Mouse (Mus musculus) limb, embryonic 12.5 days (tissue): ENCODE results near the gene Dnajc14. TPM values are rescaled to one million over a fixed set of nuclear protein-coding genes. Genes with fewer than 3 reads are reported as not detected.

Experiments
- ATAC-seq: fragments of 200-750 bp; cut with Nextera tagmentation; 2 replicates; pipeline ENCODE4 v1.8.0; 2017; ENCODE audit warnings: low read depth, moderate TSS enrichment; ENCODE audit not compliant: insufficient number of reproducible peaks, insufficient read depth, low FRiP score, low TSS enrichment
- H3K27ac ChIP-seq: fragments of 300-500 bp; sonication (generic); 2 replicates; pipeline ENCODE4 v1.5.1; 2016; ENCODE audit warnings: mild to moderate bottlenecking, moderate library complexity
- H3K27me3 ChIP-seq: fragments of 300-500 bp; sonication (generic); 2 replicates; pipeline ENCODE4 v1.6.1; 2016; ENCODE audit warnings: mild to moderate bottlenecking, moderate library complexity
- H3K36me3 ChIP-seq: fragments of 300-500 bp; sonication (generic); 2 replicates; pipeline ENCODE4 v1.6.1; 2016; ENCODE audit warnings: mild to moderate bottlenecking, moderate library complexity
- H3K4me1 ChIP-seq: fragments of 300-500 bp; sonication (generic); replicated peaks from 2 replicates; pipeline ENCODE4 v1.6.1; 2016
- H3K4me2 ChIP-seq: fragments of 300-500 bp; sonication (generic); 2 replicates; pipeline ENCODE4 v1.6.1; 2016; ENCODE audit warnings: mild to moderate bottlenecking, moderate library complexity
- H3K4me3 ChIP-seq: fragments of 300-500 bp; sonication (generic); replicated peaks from 2 replicates; pipeline ENCODE4 v1.5.1; 2016; ENCODE audit warnings: mild to moderate bottlenecking
- H3K9ac ChIP-seq: fragments of 300-500 bp; sonication (generic); replicated peaks from 2 replicates; pipeline ENCODE4 v1.6.1; 2016; ENCODE audit warnings: mild to moderate bottlenecking, moderate library complexity
- H3K9me3 ChIP-seq: fragments of 300-500 bp; sonication (generic); 2 replicates; pipeline ENCODE4 v1.6.1; 2016; ENCODE audit warnings: mild to moderate bottlenecking, moderate library complexity
- WGBS: fragments of 180-500 bp; shearing (Covaris S2); methylation state at CpG from one replicate; pipeline ENCODE4 v1.1.7; 2016; 5-methylcytosine and 5-hydroxymethylcytosine counted together
- polyA plus RNA-seq: library from polyadenylated mRNA; unstranded; fragments of >200 nt; fragmentation: Nextera tagmentation; extraction: Ambion mirVana; gene quantifications from 2 replicates; pipeline ENCODE4 v1.2.1, GENCODE M21; 2016

Dnajc14 gene
- polyA plus RNA-seq, 1 experiment from 2014 or later: 56.4 TPM

DNA sequence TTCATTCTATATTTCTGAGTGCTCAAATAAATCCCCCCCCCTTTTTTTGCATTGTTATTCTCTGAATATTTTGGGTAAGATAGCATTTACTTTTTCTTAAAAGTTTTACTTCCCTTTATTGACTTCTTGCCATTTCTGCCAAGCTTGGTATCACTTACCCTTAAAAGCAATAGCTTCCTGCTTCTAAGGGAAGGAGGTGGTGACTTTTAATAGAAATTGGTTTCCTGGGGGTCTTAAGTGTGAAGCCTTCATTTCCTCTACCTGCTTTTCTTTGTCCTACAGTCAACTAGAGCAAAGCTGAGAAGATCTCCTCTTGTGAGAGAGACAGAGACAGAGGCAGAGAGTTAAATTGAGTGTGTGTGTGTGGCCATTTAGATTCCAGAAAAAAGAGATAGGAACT is 57.3 kb downstream of the Dnajc14 start:
- Histone ChIP-seq H3K36me3 (peaks cover 61% of the 10 kb centered on the region), H3K4me2 (no peak overlapping the region), H3K27me3 (no peaks in the 10 kb centered on the region), H3K9ac (no peak overlapping the region), H3K9me3 (no peaks in the 10 kb centered on the region), H3K4me3 (no peak overlapping the region), H3K4me1 (no peaks in the 10 kb centered on the region), H3K27ac (no peak overlapping the region)
- no peak for ATAC-seq

DNA sequence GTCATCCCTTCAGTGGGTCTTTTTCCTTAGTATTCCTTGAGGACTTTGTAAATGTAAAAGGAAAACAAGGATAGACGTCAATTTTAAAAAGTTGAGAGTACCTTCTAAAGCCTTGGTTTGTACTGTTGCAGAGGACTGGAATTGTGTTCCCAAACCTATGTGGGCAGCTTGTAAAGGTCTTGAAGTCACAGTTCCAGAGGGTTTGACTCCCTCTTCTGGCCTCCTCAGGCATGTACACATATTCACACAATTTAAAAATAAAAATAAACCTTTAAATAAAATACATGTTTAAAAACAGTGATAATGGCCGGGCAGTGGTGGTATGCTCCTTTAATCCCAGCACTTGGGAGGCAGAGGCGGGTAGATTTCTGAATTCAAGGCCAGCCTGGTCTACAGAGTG is 62.2 kb downstream of the Dnajc14 start:
- Histone ChIP-seq H3K4me1 (no peaks in the 10 kb centered on the region), H3K4me2 (no peak overlapping the region), H3K27me3 (no peaks in the 10 kb centered on the region), H3K9ac (no peak overlapping the region), H3K27ac (no peak overlapping the region), H3K36me3 (peaks cover 53% of the 10 kb centered on the region), H3K4me3 (no peak overlapping the region), H3K9me3 (no peaks in the 10 kb centered on the region)
- ATAC-seq: no peak
- 88% methylated on average over 3 of the region's 3 CpGs for WGBS

DNA sequence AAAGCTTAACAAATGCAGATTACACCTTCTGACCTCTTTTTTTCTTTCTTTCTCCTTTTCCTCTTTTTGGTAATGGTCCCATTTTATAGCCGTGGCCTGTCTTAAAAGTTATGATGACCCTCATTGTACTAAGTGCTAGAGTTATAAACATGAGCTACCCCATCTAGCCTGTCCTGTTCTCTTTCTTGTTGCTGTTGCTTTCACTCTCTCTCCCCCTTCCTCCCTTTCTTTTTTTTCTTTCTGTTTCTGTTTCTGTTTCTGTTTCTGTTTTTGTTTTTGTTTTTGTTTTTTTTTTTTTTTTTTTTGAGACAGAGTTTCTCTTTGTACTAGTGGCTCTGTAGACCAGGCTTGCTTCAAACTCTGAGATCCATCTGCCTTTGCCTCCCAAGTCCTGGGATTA is 62.7 kb downstream of the Dnajc14 start:
- no peaks in the 10 kb centered on the region for H3K4me1 ChIP-seq
- no peak for ATAC-seq
- no peak overlapping the region for H3K9ac ChIP-seq
- no peak overlapping the region for H3K27ac ChIP-seq
- H3K36me3 ChIP-seq: peaks cover 54% of the 10 kb centered on the region
- WGBS: 100% methylated on average over 1 of the region's 1 CpGs
- no peak overlapping the region for H3K4me3 ChIP-seq
- no peaks in the 10 kb centered on the region for H3K27me3 ChIP-seq
- H3K4me2 ChIP-seq: no peak overlapping the region
- H3K9me3 ChIP-seq: no peaks in the 10 kb centered on the region

Other genes starting within 250 kb of the Dnajc14 start
- gene Pa2g4, start 238.1 kb upstream of the Dnajc14 start, polyA plus RNA-seq: 199 and 206 TPM in 2 replicates
- 15.4 and 16.6 TPM in 2 replicates for gene Erbb3, start 214.4 kb upstream of the Dnajc14 start, polyA plus RNA-seq
- 753 and 757 TPM in 2 replicates for gene Rps26, start 177.3 kb upstream of the Dnajc14 start, polyA plus RNA-seq
- 3.4 and 4.0 TPM in 2 replicates for gene Ikzf4, start 158.1 kb upstream of the Dnajc14 start, polyA plus RNA-seq
- gene Suox, start 130.0 kb upstream of the Dnajc14 start, polyA plus RNA-seq: 14.7 and 16.7 TPM in 2 replicates
- gene Rab5b, start 107.8 kb upstream of the Dnajc14 start, polyA plus RNA-seq: 72.7 and 78.2 TPM in 2 replicates
- gene Pmel, start 99.9 kb upstream of the Dnajc14 start, polyA plus RNA-seq: 0.71 and 1.2 TPM in 2 replicates
- 147 and 161 TPM in 2 replicates for gene Cdk2, start 99.0 kb upstream of the Dnajc14 start, polyA plus RNA-seq
- gene Dgka, start 59.2 kb upstream of the Dnajc14 start, polyA plus RNA-seq: 8.4 and 8.9 TPM in 2 replicates
- gene Pym1, start 56.2 kb upstream of the Dnajc14 start, polyA plus RNA-seq: 54.2 and 55.2 TPM in 2 replicates
- gene Mmp19, start 13.2 kb upstream of the Dnajc14 start, polyA plus RNA-seq: 0.36 and 0.50 TPM in 2 replicates
- gene Tmem198b, start 308 bp downstream of the Dnajc14 start, polyA plus RNA-seq: 22.6 and 23.4 TPM in 2 replicates
- gene Sarnp, start 13.3 kb downstream of the Dnajc14 start, polyA plus RNA-seq: 241 and 260 TPM in 2 replicates
- 27.9 and 31.6 TPM in 2 replicates for gene Ormdl2, start 17.6 kb downstream of the Dnajc14 start, polyA plus RNA-seq
- gene Gdf11, start 87.7 kb downstream of the Dnajc14 start, polyA plus RNA-seq: 15.2 and 20.7 TPM in 2 replicates
- gene Cd63, start 96.9 kb downstream of the Dnajc14 start, polyA plus RNA-seq: 522 and 547 TPM in 2 replicates
- 9.3 and 11.4 TPM in 2 replicates for gene Rdh5, start 118.8 kb downstream of the Dnajc14 start, polyA plus RNA-seq
- 197 and 202 TPM in 2 replicates for gene Bloc1s1, start 120.0 kb downstream of the Dnajc14 start, polyA plus RNA-seq
- 1.3 and 1.7 TPM in 2 replicates for gene Itga7, start 129.8 kb downstream of the Dnajc14 start, polyA plus RNA-seq
- gene Mettl7b, start 156.9 kb downstream of the Dnajc14 start, polyA plus RNA-seq: not detected in 2 replicates
- not detected in 2 replicates for gene Olfr9, start 185.4 kb downstream of the Dnajc14 start, polyA plus RNA-seq
- not detected in 2 replicates for gene Olfr763, start 206.7 kb downstream of the Dnajc14 start, polyA plus RNA-seq
- not detected in 2 replicates for gene Olfr764-ps1, start 235.8 kb downstream of the Dnajc14 start, polyA plus RNA-seq
- not detected in 2 replicates for gene Olfr765, start 245.9 kb downstream of the Dnajc14 start, polyA plus RNA-seq